Mouse (Mus musculus): ENCODE data around the gene Kif5a.

- TF ChIP-seq USF1 (IDR thresholded peaks at IDR 0.05; ENCODE audit: low read depth) (no peak), SRF (IDR thresholded peaks at IDR 0.05; ENCODE audit: control insufficient read depth, insufficient read length, low read depth) (no peak), POLR2A (IDR thresholded peaks at IDR 0.05; ENCODE audit: insufficient read length, low read depth) (no peak), TCF12 (IDR thresholded peaks at IDR 0.05; ENCODE audit: insufficient read depth, poor library complexity, severe bottlenecking) (no peak), MYOD1 (IDR thresholded peaks at IDR 0.05; ENCODE audit: control insufficient read depth in 1 of 3, insufficient read length in 2 of 3, low read depth in 2 of 3) (no peak), MYOG (IDR thresholded peaks at IDR 0.05; ENCODE audit: control insufficient read depth in 1 of 3, insufficient read depth in 1 of 3, insufficient read length in 2 of 3, low read depth in 2 of 3) (no peak), MAX (IDR thresholded peaks at IDR 0.05; ENCODE audit: low read depth) (no peak)
Observed at GRCm38 (mm10) chr10:127217177-127217576, 46.0 kb downstream of the Kif5a start.
